Mouse (Mus musculus): ENCODE measurements around the gene Sec24b. TPM values are rescaled to one million over a fixed set of nuclear protein-coding genes. Genes with fewer than 3 reads are reported as not detected.

Gene Sec24b
- total and polyA plus RNA-seq, 3 experiments, result 29.8 to 33.2 (median 30.8) TPM

- Histone ChIP-seq H3K27ac (no peak overlapping the region), H3K27me3 (ENCODE audit: control insufficient read depth, insufficient read depth, low read length) (no peaks in the 10 kb centered on the region), H3K4me3 (no peak overlapping the region), H3K79me2 (replicated peaks; ENCODE audit: control insufficient read depth, insufficient read depth, low read length) (no peaks in the 10 kb centered on the region), H3K9ac (ENCODE audit: low read depth, low read length) (no peak overlapping the region), H3K4me1 (ENCODE audit: control insufficient read depth, insufficient read depth, low read length) (no peaks in the 10 kb centered on the region), H3K36me3 (ENCODE audit: control insufficient read depth, insufficient read depth, low read length) (no peaks in the 10 kb centered on the region)
- no peak for TF ChIP-seq CTCF (IDR thresholded peaks at IDR 0.05)
- TF ChIP-seq EP300 (IDR thresholded peaks at IDR 0.05; ENCODE audit: insufficient read depth, low read depth, low read length), result no peak
- TF ChIP-seq POLR2A (IDR thresholded peaks at IDR 0.05; ENCODE audit: insufficient read depth, low read depth, low read length), result no peak
- intact Hi-C loops (cut with DNase I), result no loop called here
- WGBS, result 85% methylated on average over 9 of the region's 9 CpGs
- DNase-seq, result no peak
Observed at GRCm38 (mm10) chr3:130088654-130089053, 27.3 kb upstream of the Sec24b start.

- H3K79me2 ChIP-seq (replicated peaks; ENCODE audit: control insufficient read depth, insufficient read depth, low read length), result no peaks in the 10 kb centered on the region
- no peaks in the 10 kb centered on the region for H3K4me1 ChIP-seq (ENCODE audit: control insufficient read depth, insufficient read depth, low read length)
- no peak for DNase-seq
- no peak overlapping the region for H3K27ac ChIP-seq
- no peak overlapping the region for H3K4me3 ChIP-seq
- H3K36me3 ChIP-seq (ENCODE audit: control insufficient read depth, insufficient read depth, low read length), result no peaks in the 10 kb centered on the region
- no peak for TF ChIP-seq POLR2A (IDR thresholded peaks at IDR 0.05; ENCODE audit: insufficient read depth, low read depth, low read length)
- no peak for TF ChIP-seq EP300 (IDR thresholded peaks at IDR 0.05; ENCODE audit: insufficient read depth, low read depth, low read length)
- TF ChIP-seq CTCF (IDR thresholded peaks at IDR 0.05), result no peak
- no peak overlapping the region for H3K9ac ChIP-seq (ENCODE audit: low read depth, low read length)
- WGBS, result 88% methylated on average over 9 of the region's 9 CpGs
- intact Hi-C loops (cut with DNase I), result no loop called here
- no peaks in the 10 kb centered on the region for H3K27me3 ChIP-seq (ENCODE audit: control insufficient read depth, insufficient read depth, low read length)
Observed at GRCm38 (mm10) chr3:130087466-130087865, 26.1 kb upstream of the Sec24b start.

GRCm38 (mm10) chr3:130086372-130087080 is 25.2 kb upstream of the Sec24b start:
- no peak for TF ChIP-seq CTCF (IDR thresholded peaks at IDR 0.05)
- TF ChIP-seq EP300 (IDR thresholded peaks at IDR 0.05; ENCODE audit: insufficient read depth, low read depth, low read length), result no peak
- 36% methylated on average over 13 of the region's 13 CpGs for WGBS
- DNase-seq, result peak; percentile 43 to 44
- H3K36me3 ChIP-seq (ENCODE audit: control insufficient read depth, insufficient read depth, low read length), result no peaks in the 10 kb centered on the region
- no peaks in the 10 kb centered on the region for H3K27me3 ChIP-seq (ENCODE audit: control insufficient read depth, insufficient read depth, low read length)
- H3K27ac ChIP-seq, result no peak overlapping the region
- H3K4me1 ChIP-seq (ENCODE audit: control insufficient read depth, insufficient read depth, low read length), result no peaks in the 10 kb centered on the region
- intact Hi-C loops (cut with DNase I), result no loop called here
- H3K9ac ChIP-seq (ENCODE audit: low read depth, low read length), result no peak overlapping the region
- no peak overlapping the region for H3K4me3 ChIP-seq
- no peaks in the 10 kb centered on the region for H3K79me2 ChIP-seq (replicated peaks; ENCODE audit: control insufficient read depth, insufficient read depth, low read length)

GRCm38 (mm10) chr3:130083312-130083711 is 22.0 kb upstream of the Sec24b start:
- H3K4me1 ChIP-seq (ENCODE audit: control insufficient read depth, insufficient read depth, low read length), result no peaks in the 10 kb centered on the region
- 40% methylated on average over 2 of the region's 2 CpGs for WGBS
- H3K36me3 ChIP-seq (ENCODE audit: control insufficient read depth, insufficient read depth, low read length), result no peaks in the 10 kb centered on the region
- H3K27me3 ChIP-seq (ENCODE audit: control insufficient read depth, insufficient read depth, low read length), result no peaks in the 10 kb centered on the region
- intact Hi-C loops (cut with DNase I), result no loop called here
- no peak overlapping the region for H3K4me3 ChIP-seq
- H3K79me2 ChIP-seq (replicated peaks; ENCODE audit: control insufficient read depth, insufficient read depth, low read length), result no peaks in the 10 kb centered on the region
- DNase-seq, result no peak
- H3K27ac ChIP-seq, result no peak overlapping the region
- no peak overlapping the region for H3K9ac ChIP-seq (ENCODE audit: low read depth, low read length)
- TF ChIP-seq CTCF (IDR thresholded peaks at IDR 0.05) (no peak), POLR2A (IDR thresholded peaks at IDR 0.05; ENCODE audit: insufficient read depth, low read depth, low read length) (no peak), EP300 (IDR thresholded peaks at IDR 0.05; ENCODE audit: insufficient read depth, low read depth, low read length) (no peak)

GRCm38 (mm10) chr3:130080666-130081065 is 19.3 kb upstream of the Sec24b start:
- Histone ChIP-seq H3K9ac (ENCODE audit: low read depth, low read length) (no peak overlapping the region), H3K27me3 (ENCODE audit: control insufficient read depth, insufficient read depth, low read length) (no peaks in the 10 kb centered on the region), H3K79me2 (replicated peaks; ENCODE audit: control insufficient read depth, insufficient read depth, low read length) (no peaks in the 10 kb centered on the region), H3K4me1 (ENCODE audit: control insufficient read depth, insufficient read depth, low read length) (no peaks in the 10 kb centered on the region), H3K4me3 (no peak overlapping the region), H3K36me3 (ENCODE audit: control insufficient read depth, insufficient read depth, low read length) (no peaks in the 10 kb centered on the region), H3K27ac (no peak overlapping the region)
- DNase-seq, result no peak
- intact Hi-C loops (cut with DNase I), result loop anchor here (1.0 kb wide), 2 partner anchors 162 to 217 kb away; no protein-coding TSS in a partner anchor
- no peak for TF ChIP-seq CTCF (IDR thresholded peaks at IDR 0.05)
- TF ChIP-seq POLR2A (IDR thresholded peaks at IDR 0.05; ENCODE audit: insufficient read depth, low read depth, low read length), result no peak
- TF ChIP-seq EP300 (IDR thresholded peaks at IDR 0.05; ENCODE audit: insufficient read depth, low read depth, low read length), result no peak
- WGBS, result 64% methylated on average over 6 of the region's 6 CpGs

- Histone ChIP-seq H3K9ac (ENCODE audit: low read depth, low read length) (no peak overlapping the region), H3K4me3 (no peak overlapping the region), H3K27ac (no peak overlapping the region), H3K79me2 (replicated peaks; ENCODE audit: control insufficient read depth, insufficient read depth, low read length) (no peaks in the 10 kb centered on the region), H3K4me1 (ENCODE audit: control insufficient read depth, insufficient read depth, low read length) (no peaks in the 10 kb centered on the region), H3K36me3 (ENCODE audit: control insufficient read depth, insufficient read depth, low read length) (no peaks in the 10 kb centered on the region), H3K27me3 (ENCODE audit: control insufficient read depth, insufficient read depth, low read length) (no peaks in the 10 kb centered on the region)
- peak; percentile 40 to 44 for DNase-seq
- intact Hi-C loops (cut with DNase I), result loop anchor here (1.0 to 2.0 kb wide), 3 partner anchors 161 to 255 kb away; no protein-coding TSS in a partner anchor
- TF ChIP-seq CTCF (IDR thresholded peaks at IDR 0.05) (peak; percentile 91), POLR2A (IDR thresholded peaks at IDR 0.05; ENCODE audit: insufficient read depth, low read depth, low read length) (no peak)
- WGBS, result 0% methylated on average over 1 of the region's 1 CpGs
Observed at GRCm38 (mm10) chr3:130079794-130080193, 18.4 kb upstream of the Sec24b start.

All from heart, adult 2 months (tissue).